Mouse (Mus musculus) 3134 (cell line): ENCODE results near the gene Dnajc25.

ENCODE experiments used
- DNase-seq: peaks from one replicate; pipeline ENCODE4 v3.0.0-alpha.2; 2011; ENCODE audit warnings: low spot score; ENCODE audit not compliant: insufficient read length; ENCODE audit errors: extremely low read depth

Dnajc25 gene

GRCm38 (mm10) chr4:59051081-59051480, 56.2 kb downstream of the Dnajc25 start:
- no peak for DNase-seq

DNA sequence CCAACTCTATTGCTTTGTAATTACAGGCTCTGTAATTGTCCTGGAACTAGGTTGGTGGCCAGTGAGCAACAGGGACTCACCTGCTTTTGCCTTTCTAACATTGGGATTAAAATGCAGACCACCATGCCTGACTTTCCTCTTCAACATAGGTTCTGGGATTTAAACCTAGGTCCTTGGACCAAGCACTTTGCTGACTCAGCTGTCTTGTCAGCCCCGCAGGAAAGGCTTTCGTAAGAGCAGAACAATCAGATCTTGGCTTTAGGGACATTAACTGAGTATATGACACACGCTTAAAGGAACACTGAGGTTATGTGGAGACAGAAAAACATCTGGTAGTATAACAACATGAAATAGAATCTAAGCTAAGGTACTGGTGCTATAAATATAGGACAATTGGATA, 63.1 kb downstream of the Dnajc25 start:
- DNase-seq, result no peak

DNA sequence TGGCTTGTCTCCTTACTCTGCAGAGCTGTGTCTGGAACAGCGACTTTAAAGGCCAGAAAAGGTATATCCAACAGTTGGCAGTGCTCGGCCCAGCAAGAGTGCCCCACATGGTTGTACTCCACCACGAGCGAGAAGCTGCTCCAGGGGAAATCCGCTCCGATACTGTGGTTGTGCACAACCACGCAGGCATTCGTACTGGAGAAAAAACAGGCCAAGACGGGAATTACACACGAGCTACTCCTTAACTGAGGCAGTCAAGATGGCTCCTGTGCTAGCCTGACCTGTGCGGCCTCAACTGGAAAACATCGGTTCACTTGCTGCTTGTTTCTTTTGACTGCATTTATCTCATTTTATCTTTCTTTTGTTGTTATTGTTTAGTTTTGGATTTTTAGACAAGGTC, 67.7 kb downstream of the Dnajc25 start:
- no peak for DNase-seq

GRCm38 (mm10) chr4:59069276-59069675, 74.4 kb downstream of the Dnajc25 start:
- DNase-seq, result no peak
